Mouse (Mus musculus): ENCODE measurements around the gene Atl2. TPM values are rescaled to one million over a fixed set of nuclear protein-coding genes. Genes with fewer than 3 reads are reported as not detected.

Atl2 gene
- polyA plus RNA-seq, 1 experiment from 2014 or later: 45.6 TPM

DNA sequence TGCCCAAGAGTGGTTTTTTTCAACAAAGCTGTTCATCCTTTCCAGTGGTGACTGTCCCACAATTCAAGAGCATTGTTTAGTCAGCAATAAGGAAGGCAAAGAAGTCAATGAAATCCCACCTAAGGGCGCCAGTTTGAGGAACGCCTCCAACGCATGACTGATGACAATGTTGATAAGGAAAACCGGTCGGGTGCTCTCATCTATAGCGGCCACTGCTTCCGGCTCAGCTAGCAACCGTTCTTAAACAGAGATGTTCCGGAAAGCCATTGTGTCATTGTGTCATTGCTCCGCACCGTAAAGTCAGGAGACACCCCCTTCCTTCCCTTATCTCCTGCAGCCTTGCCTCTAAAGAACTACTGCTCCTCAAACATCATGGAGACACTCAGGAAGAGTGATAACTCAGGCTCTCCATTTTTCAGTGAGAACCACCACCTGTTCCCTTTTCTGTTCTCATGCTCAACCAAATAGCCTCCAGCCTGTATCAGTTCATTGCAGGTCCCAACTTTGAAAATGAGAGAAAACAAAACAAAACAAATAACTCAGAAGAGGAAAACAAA, 30.0 kb upstream of the Atl2 start:
- no peak overlapping the region for H3K9ac ChIP-seq (ENCODE audit: low read depth, low read length)
- H3K9me3 ChIP-seq (ENCODE audit: control insufficient read depth, low read length): no peaks in the 10 kb centered on the region
- ATAC-seq: peak; percentile 57
- H3K36me3 ChIP-seq (ENCODE audit: control insufficient read depth, insufficient read depth, low read length): no peaks in the 10 kb centered on the region
- 0 out of 2 replicates have a peak, but pooled peaks cover 2% of the 10 kb centered on the region for H3K4me1 ChIP-seq (ENCODE audit: control insufficient read depth, insufficient read depth, low read length)
- 81% methylated on average over 11 of the region's 11 CpGs for WGBS
- no peak overlapping the region for H3K4me2 ChIP-seq (ENCODE audit: low read depth, low read length)
- no peaks in the 10 kb centered on the region for H3K27me3 ChIP-seq (replicated peaks; ENCODE audit: control insufficient read depth, insufficient read depth, low read length)
- H3K4me3 ChIP-seq (ENCODE audit: low read length): no peak overlapping the region
- peak overlapping the region; percentile 42; the same call in 1 of the 2 replicates for H3K27ac ChIP-seq (ENCODE audit: low read length)

DNA sequence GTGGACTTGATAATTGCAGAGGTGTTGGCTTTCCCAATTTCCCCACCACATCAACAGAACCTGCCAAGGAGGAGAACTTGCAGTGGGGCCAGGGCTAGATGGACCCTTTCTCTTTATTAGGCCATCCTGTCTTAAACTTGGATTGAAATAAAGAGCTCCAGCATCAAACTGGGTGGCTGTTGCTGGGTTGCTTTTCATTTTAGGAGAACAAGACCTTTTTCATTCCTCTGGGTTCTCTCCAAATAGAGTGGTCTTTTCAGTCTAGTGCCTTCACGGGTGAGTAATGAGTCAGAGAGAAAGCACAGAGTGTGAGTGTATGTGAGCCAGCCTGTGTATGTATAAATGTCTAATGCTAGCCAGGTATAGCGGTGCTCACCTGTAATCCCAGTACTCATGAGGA, 24.4 kb upstream of the Atl2 start:
- Histone ChIP-seq H3K4me2 (ENCODE audit: low read depth, low read length) (no peak overlapping the region), H3K9ac (ENCODE audit: low read depth, low read length) (no peak overlapping the region), H3K4me1 (ENCODE audit: control insufficient read depth, insufficient read depth, low read length) (no peaks in the 10 kb centered on the region; the same call in 1 of the 2 replicates), H3K27me3 (replicated peaks; ENCODE audit: control insufficient read depth, insufficient read depth, low read length) (no peaks in the 10 kb centered on the region), H3K4me3 (ENCODE audit: low read length) (no peak overlapping the region), H3K27ac (ENCODE audit: low read length) (no peak overlapping the region), H3K36me3 (ENCODE audit: control insufficient read depth, insufficient read depth, low read length) (no peaks in the 10 kb centered on the region), H3K9me3 (ENCODE audit: control insufficient read depth, low read length) (no peaks in the 10 kb centered on the region)
- WGBS: 79% methylated on average over 2 of the region's 2 CpGs
- no peak for ATAC-seq

DNA sequence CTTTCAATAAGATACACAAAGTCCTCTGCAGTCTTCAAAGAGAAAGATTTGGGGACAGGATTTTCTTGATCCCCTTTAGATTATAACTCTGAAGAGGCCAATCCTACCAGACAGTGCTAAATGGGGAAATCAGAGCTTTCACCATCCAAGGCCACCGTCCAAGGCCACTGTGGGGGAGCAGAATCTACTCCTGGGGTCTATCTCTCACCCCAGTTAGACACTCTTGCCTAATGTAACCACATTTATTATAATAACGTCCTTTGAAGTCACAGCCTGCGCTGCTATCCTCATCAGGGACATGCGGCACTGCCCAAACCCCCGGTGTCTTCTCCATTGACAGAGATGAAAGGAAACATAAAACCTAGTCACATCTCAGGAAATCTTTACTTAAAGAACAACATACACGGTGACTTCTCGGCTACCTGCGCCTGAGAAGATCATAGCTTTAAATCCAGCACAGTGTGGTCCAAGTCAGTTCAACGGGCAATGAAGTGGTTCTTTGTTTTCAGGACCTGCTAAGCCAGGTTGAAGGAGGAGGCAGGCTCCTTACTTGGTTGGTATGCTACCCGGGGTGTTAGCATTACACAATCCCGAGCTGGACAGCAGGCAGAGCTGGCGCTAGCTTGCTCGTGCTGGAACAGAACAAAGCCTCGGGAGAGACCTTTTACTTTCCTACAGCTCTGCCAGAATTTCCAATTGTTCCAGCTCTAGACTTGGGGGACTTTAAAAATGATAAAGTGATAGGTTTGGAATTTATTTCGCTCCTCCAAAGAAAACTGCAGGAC, 23.8 kb upstream of the Atl2 start:
- H3K4me1 ChIP-seq (ENCODE audit: control insufficient read depth, insufficient read depth, low read length): no peaks in the 10 kb centered on the region; the same call in 1 of the 2 replicates
- WGBS: 71% methylated on average over 15 of the region's 15 CpGs
- H3K27ac ChIP-seq (ENCODE audit: low read length): no peak overlapping the region
- H3K4me3 ChIP-seq (ENCODE audit: low read length): no peak overlapping the region
- ATAC-seq: no peak
- H3K9ac ChIP-seq (ENCODE audit: low read depth, low read length): no peak overlapping the region
- H3K27me3 ChIP-seq (replicated peaks; ENCODE audit: control insufficient read depth, insufficient read depth, low read length): no peaks in the 10 kb centered on the region
- no peaks in the 10 kb centered on the region for H3K36me3 ChIP-seq (ENCODE audit: control insufficient read depth, insufficient read depth, low read length)
- no peaks in the 10 kb centered on the region for H3K9me3 ChIP-seq (ENCODE audit: control insufficient read depth, low read length)
- H3K4me2 ChIP-seq (ENCODE audit: low read depth, low read length): no peak overlapping the region

DNA sequence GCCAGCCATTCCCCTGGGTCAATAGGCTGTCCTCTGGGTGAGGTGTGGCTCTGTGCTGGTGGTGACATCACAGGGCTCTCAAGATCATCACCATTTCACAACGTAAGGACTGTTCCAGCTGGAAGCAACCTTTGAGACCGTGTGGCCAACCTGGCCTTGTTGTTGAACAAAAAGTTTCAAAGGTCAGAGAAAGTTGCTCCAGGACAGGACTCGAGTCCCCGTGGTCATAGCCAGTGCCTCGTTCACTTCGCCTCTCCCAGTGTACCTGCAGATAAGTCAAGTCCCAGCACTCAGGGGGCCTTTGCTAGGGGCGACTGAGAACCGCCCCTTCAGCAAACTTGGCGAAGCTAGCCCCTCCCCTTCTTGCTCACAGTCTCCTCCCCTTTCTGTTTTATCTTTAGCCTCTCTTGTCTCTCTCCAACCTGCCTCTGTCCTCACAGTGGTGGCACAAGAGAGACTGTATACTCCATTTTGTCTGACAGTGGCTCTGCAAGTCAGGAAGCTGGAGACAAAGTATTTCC, 22.6 kb upstream of the Atl2 start:
- no peaks in the 10 kb centered on the region; the same call in 1 of the 2 replicates for H3K4me1 ChIP-seq (ENCODE audit: control insufficient read depth, insufficient read depth, low read length)
- H3K27ac ChIP-seq (ENCODE audit: low read length): peak overlapping the region; percentile 74
- H3K9me3 ChIP-seq (ENCODE audit: control insufficient read depth, low read length): no peaks in the 10 kb centered on the region
- no peaks in the 10 kb centered on the region for H3K27me3 ChIP-seq (replicated peaks; ENCODE audit: control insufficient read depth, insufficient read depth, low read length)
- H3K4me3 ChIP-seq (ENCODE audit: low read length): no peak overlapping the region
- H3K4me2 ChIP-seq (ENCODE audit: low read depth, low read length): peak overlapping the region; percentile 28
- H3K36me3 ChIP-seq (ENCODE audit: control insufficient read depth, insufficient read depth, low read length): no peaks in the 10 kb centered on the region
- peak; percentile 99 for ATAC-seq
- 15% methylated on average over 9 of the region's 9 CpGs for WGBS
- H3K9ac ChIP-seq (ENCODE audit: low read depth, low read length): no peak overlapping the region

DNA sequence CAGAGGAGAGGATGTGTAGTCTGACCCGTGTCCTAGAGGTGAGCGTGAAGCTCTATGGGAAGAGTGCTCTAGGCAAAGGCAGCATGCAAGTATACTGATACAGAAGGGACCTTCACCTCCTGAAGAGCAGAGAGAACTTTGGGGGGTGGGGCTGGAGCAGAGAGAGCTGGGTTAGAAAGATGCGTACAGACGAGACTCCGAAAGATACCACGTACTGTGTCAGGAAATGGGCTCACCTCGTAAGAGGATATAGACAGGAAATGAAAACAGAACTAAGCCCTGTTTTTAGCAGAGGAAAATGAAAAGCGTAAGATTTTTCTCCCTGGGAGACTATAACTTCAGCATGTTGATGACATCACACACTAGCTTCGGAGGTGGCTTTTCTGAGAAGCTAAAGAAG, 21.1 kb upstream of the Atl2 start:
- H3K9ac ChIP-seq (ENCODE audit: low read depth, low read length): no peak overlapping the region
- no peak overlapping the region for H3K4me3 ChIP-seq (ENCODE audit: low read length)
- H3K27ac ChIP-seq (ENCODE audit: low read length): no peak overlapping the region
- no peak overlapping the region for H3K4me2 ChIP-seq (ENCODE audit: low read depth, low read length)
- no peaks in the 10 kb centered on the region for H3K9me3 ChIP-seq (ENCODE audit: control insufficient read depth, low read length)
- no peak for ATAC-seq
- no peaks in the 10 kb centered on the region for H3K36me3 ChIP-seq (ENCODE audit: control insufficient read depth, insufficient read depth, low read length)
- H3K4me1 ChIP-seq (ENCODE audit: control insufficient read depth, insufficient read depth, low read length): no peaks in the 10 kb centered on the region; the same call in 1 of the 2 replicates
- no peaks in the 10 kb centered on the region for H3K27me3 ChIP-seq (replicated peaks; ENCODE audit: control insufficient read depth, insufficient read depth, low read length)
- 75% methylated on average over 9 of the region's 9 CpGs for WGBS

DNA sequence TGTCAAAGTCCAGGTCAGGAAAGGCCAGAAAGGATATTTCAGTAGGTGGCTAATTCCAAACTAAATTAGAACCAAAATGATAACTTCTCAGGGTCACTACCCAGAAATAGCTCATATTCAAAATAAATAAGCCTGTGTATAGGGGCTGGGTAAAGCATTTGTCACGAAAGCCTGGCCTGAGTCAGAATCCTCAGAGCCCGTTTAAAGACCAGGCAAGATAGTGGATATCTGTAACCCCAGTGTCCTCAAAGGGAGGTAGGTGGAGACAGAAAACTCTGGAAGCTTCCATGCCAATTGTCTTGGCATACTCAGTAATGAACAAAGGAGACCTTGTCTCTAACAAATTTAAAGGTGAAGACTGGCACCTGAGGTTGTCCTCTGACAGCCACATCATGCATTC, 16.3 kb upstream of the Atl2 start:
- Histone ChIP-seq H3K4me1 (ENCODE audit: control insufficient read depth, insufficient read depth, low read length) (no peaks in the 10 kb centered on the region), H3K9ac (ENCODE audit: low read depth, low read length) (no peak overlapping the region), H3K4me3 (ENCODE audit: low read length) (no peak overlapping the region), H3K27ac (ENCODE audit: low read length) (no peak overlapping the region), H3K4me2 (ENCODE audit: low read depth, low read length) (no peak overlapping the region), H3K36me3 (ENCODE audit: control insufficient read depth, insufficient read depth, low read length) (no peaks in the 10 kb centered on the region), H3K27me3 (replicated peaks; ENCODE audit: control insufficient read depth, insufficient read depth, low read length) (no peaks in the 10 kb centered on the region), H3K9me3 (ENCODE audit: control insufficient read depth, low read length) (no peaks in the 10 kb centered on the region)
- WGBS: 63% methylated on average over 2 of the region's 2 CpGs
- no peak for ATAC-seq

DNA sequence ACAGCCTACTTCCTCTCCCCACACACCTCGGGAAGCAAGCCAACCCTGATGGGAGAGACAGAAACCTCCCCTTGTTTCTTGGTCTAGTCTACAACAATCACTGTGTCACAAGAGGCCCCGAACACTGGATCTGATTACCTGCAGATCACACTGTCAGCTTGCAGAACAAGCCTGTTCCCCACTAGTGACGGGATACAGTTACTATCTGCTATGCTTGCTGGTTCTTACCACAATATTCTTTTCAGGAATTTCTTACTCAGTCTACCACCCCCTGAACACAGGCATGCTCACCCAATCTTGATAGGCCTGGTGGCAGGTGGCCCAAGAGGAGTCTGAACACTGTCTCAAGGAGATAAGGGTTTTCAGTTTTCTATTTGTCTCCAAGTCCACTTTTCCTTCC, 15.8 kb upstream of the Atl2 start:
- Histone ChIP-seq H3K4me2 (ENCODE audit: low read depth, low read length) (no peak overlapping the region), H3K36me3 (ENCODE audit: control insufficient read depth, insufficient read depth, low read length) (no peaks in the 10 kb centered on the region), H3K4me1 (ENCODE audit: control insufficient read depth, insufficient read depth, low read length) (no peaks in the 10 kb centered on the region), H3K9ac (ENCODE audit: low read depth, low read length) (no peak overlapping the region), H3K9me3 (ENCODE audit: control insufficient read depth, low read length) (no peaks in the 10 kb centered on the region), H3K27me3 (replicated peaks; ENCODE audit: control insufficient read depth, insufficient read depth, low read length) (no peaks in the 10 kb centered on the region), H3K27ac (ENCODE audit: low read length) (no peak overlapping the region), H3K4me3 (ENCODE audit: low read length) (no peak overlapping the region)
- 64% methylated on average over 3 of the region's 3 CpGs for WGBS
- ATAC-seq: peak; percentile 49

DNA sequence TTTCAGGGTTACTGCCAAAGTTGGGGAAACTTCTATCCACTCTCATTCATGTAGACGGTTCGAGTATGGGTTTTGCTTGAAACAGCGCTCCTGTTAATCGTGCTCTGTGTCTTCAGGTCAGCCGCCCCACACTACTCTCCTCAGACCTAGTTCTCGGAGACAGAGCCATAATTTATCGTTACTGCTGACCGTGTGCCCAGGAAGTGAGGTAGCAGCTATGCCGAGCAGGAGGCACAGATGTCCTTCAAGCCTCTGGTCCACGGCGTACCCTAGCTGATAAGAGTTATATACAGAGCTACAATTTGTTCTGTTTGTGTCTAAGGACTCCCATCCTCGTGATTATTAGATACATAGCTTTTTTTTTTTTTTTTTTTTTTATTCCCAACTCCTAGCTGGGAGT, 13.6 kb upstream of the Atl2 start:
- Histone ChIP-seq H3K27ac (ENCODE audit: low read length) (no peak overlapping the region), H3K4me1 (ENCODE audit: control insufficient read depth, insufficient read depth, low read length) (no peaks in the 10 kb centered on the region), H3K4me3 (ENCODE audit: low read length) (no peak overlapping the region), H3K36me3 (ENCODE audit: control insufficient read depth, insufficient read depth, low read length) (no peaks in the 10 kb centered on the region), H3K9me3 (ENCODE audit: control insufficient read depth, low read length) (no peaks in the 10 kb centered on the region), H3K9ac (ENCODE audit: low read depth, low read length) (no peak overlapping the region), H3K4me2 (ENCODE audit: low read depth, low read length) (no peak overlapping the region), H3K27me3 (replicated peaks; ENCODE audit: control insufficient read depth, insufficient read depth, low read length) (no peaks in the 10 kb centered on the region)
- no peak for ATAC-seq
- WGBS: 75% methylated on average over 12 of the region's 12 CpGs

DNA sequence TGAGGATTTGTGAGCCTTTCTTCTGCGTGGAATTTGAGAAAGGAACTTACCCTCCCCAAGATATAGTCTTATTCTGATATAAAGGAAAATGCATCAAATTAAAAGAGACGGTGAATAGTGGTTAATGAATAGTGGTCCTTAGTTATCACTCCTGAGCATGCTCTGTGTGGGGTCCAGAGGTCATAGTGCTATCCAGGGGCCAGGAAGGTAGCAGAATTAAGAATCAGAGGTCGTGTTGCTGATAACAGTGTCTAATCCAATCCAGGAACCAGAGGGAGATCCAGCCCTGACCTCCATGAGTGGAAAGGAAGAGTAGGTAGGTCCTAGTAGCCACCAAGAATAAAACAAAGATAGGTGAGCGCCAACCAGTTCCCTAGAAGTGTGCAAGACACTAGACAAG, 11.8 kb upstream of the Atl2 start:
- Histone ChIP-seq H3K27ac (ENCODE audit: low read length) (no peak overlapping the region), H3K4me1 (ENCODE audit: control insufficient read depth, insufficient read depth, low read length) (no peaks in the 10 kb centered on the region), H3K4me2 (ENCODE audit: low read depth, low read length) (no peak overlapping the region), H3K9me3 (ENCODE audit: control insufficient read depth, low read length) (no peaks in the 10 kb centered on the region), H3K4me3 (ENCODE audit: low read length) (no peak overlapping the region), H3K27me3 (replicated peaks; ENCODE audit: control insufficient read depth, insufficient read depth, low read length) (no peaks in the 10 kb centered on the region), H3K36me3 (ENCODE audit: control insufficient read depth, insufficient read depth, low read length) (no peaks in the 10 kb centered on the region), H3K9ac (ENCODE audit: low read depth, low read length) (no peak overlapping the region)
- 76% methylated on average over 4 of the region's 4 CpGs for WGBS
- peak; percentile 65 for ATAC-seq

Measured in intestine, embryonic 16.5 days (tissue).